In the genomic region with DNA sequence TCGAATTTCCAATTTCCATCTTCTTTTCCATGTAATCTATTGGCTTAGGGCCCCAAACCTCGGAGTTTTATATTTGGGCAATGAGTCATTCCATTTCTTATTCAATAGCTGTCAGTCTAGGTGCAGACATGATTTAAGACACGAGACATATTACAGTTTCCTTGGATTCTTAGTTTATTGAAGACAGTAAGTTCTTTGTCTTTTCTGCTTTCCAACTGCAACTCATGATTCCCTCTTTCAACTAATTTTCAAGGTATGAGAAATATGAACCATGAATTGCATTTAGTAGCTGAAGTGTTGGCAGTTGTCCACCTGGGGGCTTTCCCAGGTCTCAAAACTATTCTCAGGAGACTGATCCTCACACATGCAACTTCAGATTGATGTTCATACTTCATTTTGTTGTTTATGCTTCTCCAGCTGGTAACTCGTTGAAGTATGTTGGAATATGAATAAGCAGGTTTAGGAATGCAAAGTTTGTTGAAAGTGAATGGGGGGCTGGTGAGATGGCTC, we compare ENCODE assay signal across 19 mouse cellular contexts.
"Had no signal": no experiment of that assay in that cellular context is flagged by ENCODE, and none has a peak within 500 bp of the region (broad histone marks: within the 10 kb centered on the region; RNA-seq: fewer than 3 reads in every experiment).

No protein-coding gene starts in this region.

- H3K4me2 ChIP-seq: limb, embryonic 13.5 days; liver, embryonic 13.5 days; midbrain, embryonic 11.5 days; midbrain, embryonic 15.5 days; neural tube, embryonic 12.5 days; neural tube, embryonic 15.5 days had no signal

- H3K9me3 ChIP-seq: limb, embryonic 13.5 days; liver, embryonic 13.5 days; midbrain, embryonic 15.5 days; neural tube, embryonic 12.5 days; neural tube, embryonic 15.5 days had no signal

- H3K27ac ChIP-seq: limb, embryonic 13.5 days; liver, embryonic 13.5 days; midbrain, embryonic 15.5 days; neural tube, embryonic 12.5 days; neural tube, embryonic 15.5 days; stomach, postnatal 0 days had no signal

- ATAC-seq: midbrain, embryonic 15.5 days had no signal

- H3K9ac ChIP-seq: limb, embryonic 13.5 days; liver, embryonic 13.5 days; midbrain, embryonic 15.5 days; neural tube, embryonic 12.5 days; neural tube, embryonic 15.5 days had no signal

- H3K4me3 ChIP-seq: limb, embryonic 13.5 days; liver, embryonic 13.5 days; midbrain, embryonic 15.5 days; neural tube, embryonic 12.5 days; neural tube, embryonic 15.5 days had no signal

- H3K27me3 ChIP-seq: limb, embryonic 13.5 days; liver, embryonic 13.5 days; midbrain, embryonic 15.5 days; neural tube, embryonic 12.5 days; neural tube, embryonic 15.5 days had no signal

- H3K36me3 ChIP-seq: limb, embryonic 13.5 days; liver, embryonic 13.5 days; midbrain, embryonic 15.5 days; neural tube, embryonic 12.5 days; neural tube, embryonic 15.5 days had no signal

- DNase-seq: kidney, adult 9 months; kidney, postnatal 14 days; kidney, postnatal 4 days; left cerebral cortex, postnatal 4 days; liver, embryonic 13.5 days; lung, adult 2 months; lung, postnatal 36 days; right cerebral cortex, adult 18-20 months; right cerebral cortex, postnatal 14 days; right cerebral cortex, postnatal 4 days; thymus, adult 2 months; thymus, postnatal 14 days; thymus, postnatal 4 days had no signal

- H3K4me1 ChIP-seq: liver, embryonic 13.5 days; midbrain, embryonic 15.5 days; neural tube, embryonic 12.5 days had no signal
